Mouse (Mus musculus) central nervous system, embryonic 11.5 days (tissue): ENCODE data around the gene Nxf1. TPM values are rescaled to one million over a fixed set of nuclear protein-coding genes. Genes with fewer than 3 reads are reported as not detected.

Experiments used
- polyA plus RNA-seq: library from polyadenylated mRNA; depleted of rRNA; stranded (reverse); fragments of >200 nt; gene quantifications from 2 replicates; pipeline ENCODE4 v1.2.3, GENCODE M21; 2012; rRNA removed

The Nxf1 gene
- polyA plus RNA-seq = 229 and 239 TPM in 2 replicates

GRCm38 (mm10) chr19:8756635-8757387, at the start of gene Nxf1:
Gene Nxf1, plus strand, starts transcription at chr19:8757073.

DNA sequence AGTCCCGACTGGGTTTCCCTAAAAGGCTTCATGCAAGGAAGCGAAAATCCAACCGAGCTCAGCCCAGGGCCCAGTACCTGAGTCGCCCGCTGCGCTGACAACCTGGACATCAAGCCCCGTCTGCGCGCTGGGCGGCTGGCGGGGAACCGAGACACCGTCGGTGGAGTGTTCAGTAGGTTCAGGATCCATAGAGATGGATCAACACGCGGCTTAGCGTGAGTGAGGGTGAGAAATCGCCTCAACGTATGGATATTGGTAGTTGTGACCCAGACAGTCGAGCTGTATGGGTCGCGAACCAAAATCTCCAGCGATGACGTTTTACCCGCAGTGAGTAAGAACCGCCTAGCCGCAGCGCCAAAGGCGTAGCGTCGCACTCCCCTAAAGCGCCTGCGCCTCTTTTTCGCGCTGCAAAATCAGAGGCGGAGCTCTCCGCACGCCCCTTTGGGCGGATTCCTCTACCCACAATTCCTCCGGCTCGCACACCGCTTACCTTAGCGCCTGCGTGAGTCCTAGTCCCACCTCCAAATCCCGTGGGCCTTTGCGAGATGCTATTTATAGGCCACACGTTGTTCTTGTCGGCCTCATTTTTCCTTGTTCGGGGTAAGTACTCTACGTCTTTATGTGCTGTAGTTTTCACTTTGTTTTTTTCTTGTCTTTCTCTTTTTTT, 33.8 kb upstream of the Nxf1 start, which contains the start of gene Slc3a2:
Gene Slc3a2, minus strand, starts transcription at position 463 of the 667 bp plus-strand sequence.

DNA sequence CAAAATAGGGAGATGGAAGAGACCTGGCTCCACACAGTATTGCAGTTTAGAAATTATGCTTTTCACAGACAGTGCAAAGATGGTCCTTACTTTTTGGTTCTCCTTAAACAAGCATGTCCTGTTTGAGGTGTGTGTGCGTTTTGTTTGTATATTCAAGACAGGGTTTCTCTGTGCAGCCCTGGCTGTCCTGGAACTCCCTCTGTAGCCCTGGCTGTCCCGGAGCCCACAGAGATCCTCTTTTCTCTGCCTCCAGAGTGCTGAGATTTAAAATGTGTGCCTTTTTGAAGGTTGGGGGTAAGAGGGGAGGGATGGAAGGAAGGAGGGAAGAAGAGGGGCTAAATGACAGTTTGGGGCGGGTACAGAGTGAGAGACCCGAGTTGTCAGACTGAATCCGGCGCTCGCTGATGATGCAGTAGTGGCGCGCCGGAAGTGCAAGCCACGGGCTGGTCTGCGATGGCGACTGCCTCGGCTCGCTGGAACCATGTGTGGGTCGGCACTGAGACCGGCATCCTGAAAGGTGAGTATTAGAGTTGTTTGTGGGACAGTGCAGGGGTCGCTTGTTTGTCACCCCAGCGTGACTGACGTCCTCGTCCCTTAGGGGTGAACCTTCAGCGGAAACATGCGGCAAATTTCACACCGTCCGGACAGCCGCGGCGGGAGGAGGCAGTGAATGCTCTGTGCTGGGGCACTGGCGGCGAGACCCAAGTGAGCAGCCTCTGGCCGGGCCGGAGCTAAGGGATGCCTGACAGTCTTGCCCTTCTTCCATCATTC, 21.3 kb upstream of the Nxf1 start, which contains the start of gene Wdr74:
Gene Wdr74, plus strand, starts transcription at position 439 of the 771 bp plus-strand sequence.

DNA sequence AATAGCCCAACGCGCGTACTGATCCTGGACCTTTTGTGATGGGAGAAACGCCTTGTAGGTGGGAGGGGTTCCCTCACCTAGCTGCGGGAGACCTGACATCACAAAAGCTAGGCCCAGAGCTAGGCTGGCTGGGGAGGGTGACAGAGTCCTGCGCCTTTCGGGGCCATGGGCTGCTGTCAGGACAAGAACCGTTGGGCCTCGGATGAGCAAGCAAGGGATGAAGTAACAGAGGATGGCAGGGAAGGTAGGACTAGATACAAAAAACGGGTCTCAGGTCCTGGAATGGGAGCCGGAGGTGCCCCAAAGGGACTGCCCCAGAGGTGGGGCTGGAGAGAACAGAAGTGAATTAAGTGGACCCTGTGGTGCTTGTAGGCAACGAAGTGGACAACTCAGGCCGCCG, 16.3 kb upstream of the Nxf1 start, which contains the start of gene 1700092M07Rik:
Gene 1700092M07Rik, plus strand, starts transcription at position 116 of the 400 bp plus-strand sequence.

DNA sequence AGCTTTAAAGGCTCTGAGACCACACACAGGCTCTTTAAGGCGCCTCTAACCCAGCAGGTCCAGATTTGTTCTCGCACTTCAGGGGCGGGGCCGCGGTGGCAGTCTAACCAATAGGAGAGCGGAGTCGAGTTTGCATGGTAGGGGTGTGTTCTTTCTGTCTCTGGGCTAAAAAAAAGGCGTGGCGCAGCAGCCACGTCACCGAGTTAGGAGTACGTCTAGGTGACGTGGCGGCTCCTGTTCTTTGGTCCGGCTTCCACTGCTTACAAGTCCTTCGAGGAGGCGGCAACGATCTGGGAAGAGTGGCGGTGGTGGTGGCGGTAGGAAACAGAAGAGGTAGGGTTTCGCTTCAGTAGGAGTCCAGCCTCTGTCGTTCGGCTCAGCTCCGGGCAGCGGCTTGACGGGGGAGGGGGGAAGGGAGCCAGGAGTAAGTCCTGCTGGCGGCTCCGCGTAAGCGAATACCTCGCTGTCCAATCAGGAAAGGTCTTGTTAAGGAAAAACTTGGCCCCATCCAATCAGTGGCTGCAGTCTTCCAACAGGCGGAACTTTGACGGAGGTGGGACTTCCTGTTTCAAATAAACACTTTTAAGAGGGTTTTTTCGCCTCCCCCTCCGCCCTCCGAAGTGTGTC, 15.5 kb upstream of the Nxf1 start, which contains the start of gene Stx5a:
Gene Stx5a, plus strand, starts transcription at position 171 of the 627 bp plus-strand sequence.

GRCm38 (mm10) chr19:8770567-8771270, 13.8 kb downstream of the Nxf1 start, which contains the start of gene Tmem223:
Gene Tmem223, plus strand, starts transcription at chr19:8770996.

GRCm38 (mm10) chr19:8774086-8774835, 17.4 kb downstream of the Nxf1 start, which contains the start of gene Tmem179b:
Gene Tmem179b, minus strand, starts transcription at chr19:8774467.

GRCm38 (mm10) chr19:8786008-8786781, 29.3 kb downstream of the Nxf1 start, which contains the start of gene Taf6l:
Gene Taf6l, minus strand, starts transcription at chr19:8786417.

GRCm38 (mm10) chr19:8798264-8798946, 41.5 kb downstream of the Nxf1 start, which contains the start of gene Polr2g:
Gene Polr2g, minus strand, starts transcription at chr19:8798577.

DNA sequence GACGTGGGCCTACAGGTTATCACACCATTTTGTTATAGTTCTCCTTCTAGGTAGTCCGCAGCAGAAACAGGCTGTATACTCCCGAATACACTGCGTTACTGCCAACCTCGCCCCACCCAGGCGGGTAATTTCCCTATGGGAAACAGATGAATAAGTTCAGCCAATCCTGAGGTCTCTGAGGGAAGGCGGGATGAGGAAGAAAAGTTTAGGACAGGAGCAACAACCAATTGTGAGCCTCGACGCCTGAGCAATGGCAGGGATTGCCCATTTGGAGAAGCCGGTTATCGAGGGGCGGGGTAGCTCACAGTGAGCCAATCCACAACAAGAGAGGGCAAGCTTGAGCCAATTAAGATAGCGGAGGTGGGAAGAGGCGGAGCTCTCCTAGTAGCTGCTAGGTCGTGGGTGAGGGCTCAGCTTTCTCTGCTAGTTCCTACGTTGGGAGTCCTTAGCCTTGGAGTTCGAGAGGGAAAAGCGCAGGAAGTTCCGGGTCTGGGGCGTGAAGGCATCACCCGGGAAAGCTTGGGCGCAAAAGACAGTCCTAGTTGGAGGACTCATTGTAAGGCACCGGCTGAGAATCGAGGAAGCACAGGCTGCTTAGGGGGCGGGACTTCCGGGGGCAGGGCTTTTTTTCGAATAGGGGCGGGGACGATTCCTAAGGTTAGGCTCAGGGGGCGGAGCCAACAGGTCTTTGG, 45.4 kb downstream of the Nxf1 start, which contains the start of gene Zbtb3:
Gene Zbtb3, plus strand, starts transcription at position 426 of the 692 bp plus-strand sequence.

GRCm38 (mm10) chr19:8818801-8819595, 62.1 kb downstream of the Nxf1 start, which contains the start of gene Ttc9c:
Gene Ttc9c, minus strand, starts transcription at chr19:8819333.

GRCm38 (mm10) chr19:8819596-8820423, 62.9 kb downstream of the Nxf1 start, which contains the start of gene Hnrnpul2:
Gene Hnrnpul2, plus strand, starts transcription at chr19:8820010.

